Mouse (Mus musculus) ovary, adult 10 weeks (tissue): Measurements from ENCODE around the gene Gm5065. TPM values are rescaled to one million over a fixed set of nuclear protein-coding genes. Genes with fewer than 3 reads are reported as not detected.

Experiments
- polyA plus RNA-seq: library from polyadenylated mRNA; stranded (reverse); fragments of 350-450 nt; fragmentation: Illumina TruSeq; extraction: RNeasy Lipid Tissue Mini Kit (QIAGEN cat#74804); gene quantifications from one replicate; pipeline ENCODE4 v1.2.3, GENCODE M21; 2014

Gm5065 gene
- polyA plus RNA-seq: 5.7 TPM

DNA sequence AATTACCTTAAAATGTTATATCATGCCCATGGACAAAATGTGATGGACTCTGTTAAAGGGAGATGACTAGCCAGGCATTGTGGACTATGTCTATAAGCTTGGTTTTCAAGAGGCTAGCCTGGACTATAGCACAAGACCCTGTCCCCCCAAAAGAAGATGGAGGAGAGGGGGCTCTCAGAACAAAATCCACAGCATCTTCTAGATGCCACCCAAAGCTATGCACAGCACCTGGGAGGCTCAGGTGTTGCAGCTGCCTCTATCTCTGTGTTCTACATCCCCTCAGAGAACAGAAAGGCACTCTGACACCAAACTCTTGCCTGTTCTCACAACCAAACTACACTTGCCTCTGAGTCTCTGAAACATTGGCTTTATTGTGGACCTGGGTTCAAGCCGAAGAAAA lies at the start of gene Gm5065:
TSS of gene Gm5065 (plus strand) at position 301 of the 400 bp plus-strand sequence.

DNA sequence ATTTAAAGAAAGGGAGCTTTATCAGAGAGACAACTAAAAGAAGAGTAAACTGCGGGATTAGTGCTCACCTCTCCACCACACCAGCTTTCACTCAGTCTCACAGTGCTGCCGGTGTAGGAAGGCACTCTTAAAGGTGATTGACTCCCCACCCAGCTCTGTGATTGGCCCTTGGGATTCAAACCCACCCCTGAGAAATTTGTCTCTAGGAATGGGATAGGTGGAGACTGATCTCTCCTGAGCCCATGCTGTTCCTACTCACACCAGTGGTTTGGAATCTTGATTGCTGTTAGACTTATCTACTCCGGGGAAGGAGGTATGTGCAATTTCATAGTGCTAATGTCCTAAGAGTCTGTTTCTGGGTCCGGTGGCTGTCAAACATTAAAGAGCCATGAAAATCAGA lies 598 bp downstream of the Gm5065 start, which contains the start of gene Nlrp2:
TSS of gene Nlrp2 (minus strand) at position 101 of the 400 bp plus-strand sequence.

Other genes with a start within 250 kb of the Gm5065 start
- gene Rfpl4, start 233.6 kb upstream of the Gm5065 start, polyA plus RNA-seq: 45.2 TPM
- gene Rasl2-9, start 224.6 kb upstream of the Gm5065 start, polyA plus RNA-seq: not detected
- not detected for gene Vmn1r55, start 200.9 kb upstream of the Gm5065 start, polyA plus RNA-seq
- not detected for gene Vmn1r56, start 153.8 kb upstream of the Gm5065 start, polyA plus RNA-seq
- gene Vmn1r57, start 132.0 kb upstream of the Gm5065 start, polyA plus RNA-seq: not detected
- gene Nlrp2, start 498 bp downstream of the Gm5065 start, polyA plus RNA-seq: 12.0 TPM
- not detected for gene Vmn1r58, start 62.9 kb downstream of the Gm5065 start, polyA plus RNA-seq
- gene Vmn1r59, start 106.2 kb downstream of the Gm5065 start, polyA plus RNA-seq: not detected
- gene Vmn2r28, start 143.4 kb downstream of the Gm5065 start, polyA plus RNA-seq: not detected
- gene Vmn1r60, start 196.8 kb downstream of the Gm5065 start, polyA plus RNA-seq: not detected